Mouse (Mus musculus) gastrocnemius, postnatal 4 days (tissue): ENCODE data around the gene Khdrbs1. TPM values are rescaled to one million over a fixed set of nuclear protein-coding genes. Genes with fewer than 3 reads are reported as not detected.

Experiments used
- DNase-seq, 2 experiments: peaks; one replicate each; pipeline ENCODE4 v3.0.0; 2021 to 2022; ENCODE audit warnings: low spot score in 2 of 2, mixed read lengths in 2 of 2
- microRNA-seq: library from miRNA; unstranded; fragments of <30 nt; microRNA quantifications from one replicate; pipeline ENCODE4 v1.2.0, GENCODE M21; 2021
- total RNA-seq, 2 experiments: library from RNA; stranded (reverse); gene quantifications; 2 replicates each; pipeline ENCODE4 v1.2.3; 2021

The Khdrbs1 gene
- total RNA-seq, 2 experiments from 2014 or later: 75.8 to 77.4 TPM

- no peak for DNase-seq
Measured at GRCm38 (mm10) chr4:129683901-129684493, 58.1 kb downstream of the Khdrbs1 start.

- DNase-seq: no peak
Measured at GRCm38 (mm10) chr4:129681837-129682236, 60.3 kb downstream of the Khdrbs1 start.

- no peak for DNase-seq
Measured at GRCm38 (mm10) chr4:129672878-129673449, 69.1 kb downstream of the Khdrbs1 start.

GRCm38 (mm10) chr4:129672083-129672877 is 69.8 kb downstream of the Khdrbs1 start, which contains the start of gene Kpna6:
TSS of gene Kpna6 (minus strand) at chr4:129672767.
- DNase-seq: peak; percentile 77 to 90

GRCm38 (mm10) chr4:129671491-129672082 is 70.5 kb downstream of the Khdrbs1 start:
- peak in 1 of 2 experiments; percentile 48 for DNase-seq

- DNase-seq: no peak
Measured at GRCm38 (mm10) chr4:129662255-129662813, 79.8 kb downstream of the Khdrbs1 start.

GRCm38 (mm10) chr4:129661584-129661983 is 80.5 kb downstream of the Khdrbs1 start:
- DNase-seq: no peak

GRCm38 (mm10) chr4:129654770-129655169 is 87.3 kb downstream of the Khdrbs1 start:
- no peak for DNase-seq

Small RNA genes lying within 50 kb of the gene (microRNA-seq; reads per million reads assigned to microRNA genes)
- gene Gm28017 (not detected), gene Mir7016 (not detected)

Other genes with a start within 250 kb of the Khdrbs1 start
- 10 to 100 TPM; 63.2 to 63.9 TPM for gene Marcksl1, start 228.7 kb downstream of the Khdrbs1 start, total RNA-seq
- 10 to 100 TPM; 39.5 to 42.1 TPM for gene Hdac1, start 199.6 kb downstream of the Khdrbs1 start, total RNA-seq
- 1 to 10 TPM in 1 of 2 experiments, under 1 TPM in 1; 0.34 to 2.0 TPM for gene Lck, start 168.7 kb downstream of the Khdrbs1 start, total RNA-seq
- 1 to 10 TPM; 1.2 to 1.3 TPM for gene Fam167b, start 163.8 kb downstream of the Khdrbs1 start, total RNA-seq
- 100 to 1,000 TPM; 167 to 176 TPM for gene Eif3i, start 141.7 kb downstream of the Khdrbs1 start, total RNA-seq
- gene Tmem234, start 141.6 kb downstream of the Khdrbs1 start, total RNA-seq: 10 to 100 TPM; 65.2 to 68.4 TPM
- gene Dcdc2b, start 128.0 kb downstream of the Khdrbs1 start, total RNA-seq: 1 to 10 TPM; 1.6 to 2.7 TPM
- gene Iqcc, start 123.2 kb downstream of the Khdrbs1 start, total RNA-seq: 10 to 100 TPM; 13.2 to 13.6 TPM
- gene Ccdc28b, start 118.4 kb downstream of the Khdrbs1 start, total RNA-seq: 10 to 100 TPM; 44.7 to 51.2 TPM
- 10 to 100 TPM; 53.7 to 56.0 TPM for gene Txlna, start 101.2 kb downstream of the Khdrbs1 start, total RNA-seq
- 10 to 100 TPM; 54.4 to 63.4 TPM for gene Kpna6, start 69.5 kb downstream of the Khdrbs1 start, total RNA-seq
- gene Tmem39b, start 45.5 kb downstream of the Khdrbs1 start, total RNA-seq: 1 to 10 TPM; 7.3 to 7.8 TPM
- gene Ptp4a2, start 68.9 kb upstream of the Khdrbs1 start, total RNA-seq: 100 to 1,000 TPM; 406 to 430 TPM
- not detected for gene Spocd1, start 186.9 kb upstream of the Khdrbs1 start, total RNA-seq
- 1 to 10 TPM; 3.0 to 5.1 TPM for gene Adgrb2, start 242.6 kb upstream of the Khdrbs1 start, total RNA-seq